Mouse (Mus musculus) liver, embryonic 14.5 days (tissue): ENCODE data around the gene Clec2d.

Source experiments
- CTCF ChIP-seq: IDR thresholded peaks from 2 replicates; pipeline ENCODE4 v1.5.1; 2016; ENCODE audit warnings: antibody characterized with exemption, low read depth, control low read depth
- EP300 ChIP-seq: IDR thresholded peaks from 2 replicates; pipeline ENCODE4 v1.6.1; 2016; ENCODE audit warnings: antibody characterized with exemption, low read depth

GRCm38 (mm10) chr6:129204838-129205237 is 24.4 kb downstream of the Clec2d start:
- TF ChIP-seq CTCF (no peak), EP300 (no peak)
